Comparison of ENCODE assay signal across 8 mouse cellular contexts in the genomic region with DNA sequence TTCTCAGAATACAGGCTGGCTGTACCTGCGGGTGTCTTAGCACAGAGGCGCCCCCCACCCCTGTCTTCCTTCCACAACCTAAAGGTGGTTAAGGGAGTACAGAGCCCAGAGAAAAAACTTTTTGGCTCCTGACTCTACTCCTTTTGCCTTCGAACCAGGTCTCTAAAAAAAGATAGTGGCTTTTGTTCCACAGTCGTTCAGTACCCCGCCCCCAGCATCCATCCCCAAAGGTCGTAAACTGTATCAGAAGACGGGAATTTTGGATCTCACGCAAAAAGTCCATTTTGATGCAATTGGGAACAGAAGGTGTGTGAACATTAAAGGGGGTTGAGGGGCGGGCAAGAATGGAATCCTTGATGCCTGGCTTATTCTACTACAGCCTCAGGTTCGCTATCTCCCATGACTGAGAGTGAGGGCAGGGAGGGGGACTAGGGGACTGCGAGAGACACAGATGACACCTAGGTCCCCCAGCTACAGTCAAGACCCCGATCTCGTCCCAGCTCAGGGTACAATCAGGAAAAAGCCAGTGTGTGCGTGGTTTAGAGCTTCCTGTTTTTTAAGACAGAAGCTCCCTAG. TPM values are rescaled to one million over a fixed set of nuclear protein-coding genes. Genes with fewer than 3 reads are reported as not detected.
DNase-seq lines count a peak whose midpoint lies in the region; ATAC-seq lines count a peak whose summit lies in the region.

No protein-coding gene starts in this region.

- H3K27ac ChIP-seq in limb, embryonic 11.5 days (replicated peaks; ENCODE audit: low read depth, low read length): peak overlapping the region; percentile 87
- H3K27ac ChIP-seq in neural tube, embryonic 15.5 days (replicated peaks): peak overlapping the region; percentile 100

- peak overlapping the region; percentile 94 for H3K9ac ChIP-seq in limb, embryonic 11.5 days (ENCODE audit: low read length)
- H3K9ac ChIP-seq in neural tube, embryonic 15.5 days (replicated peaks): peak overlapping the region; percentile 87

- H3K4me2 ChIP-seq in limb, embryonic 11.5 days (ENCODE audit: low read depth, severe bottlenecking): peak overlapping the region; percentile 96
- peak overlapping the region; percentile 88 for H3K4me2 ChIP-seq in neural tube, embryonic 15.5 days

- no peak for DNase-seq in cerebellum, adult 9-10 months
- peak; percentile 9 for DNase-seq in right cerebral cortex, postnatal 4 days
- DNase-seq in right cerebral cortex, postnatal 36 days (ENCODE audit: low spot score in 2 of 2): no peak
- DNase-seq in limb, embryonic 11.5 days (ENCODE audit: low spot score): peak; percentile 53
- no peak for DNase-seq in cerebellum, adult 11 months
- no peak for DNase-seq in layer of hippocampus, adult 11-12 months (ENCODE audit: low spot score)

- peak overlapping the region; percentile 78 for H3K4me3 ChIP-seq in limb, embryonic 11.5 days (ENCODE audit: low read depth, low read length)
- H3K4me3 ChIP-seq in neural tube, embryonic 15.5 days (replicated peaks): peak overlapping the region; percentile 86

- peak; percentile 53 for ATAC-seq in cerebellum, adult (ENCODE audit: insufficient number of reproducible peaks, low FRiP score, low TSS enrichment)
- ATAC-seq in limb, embryonic 11.5 days (ENCODE audit: insufficient number of reproducible peaks, low FRiP score, low TSS enrichment, low read depth): peak; percentile 15; the same call in 1 of the 2 replicates
- ATAC-seq in neural tube, embryonic 15.5 days (ENCODE audit: low FRiP score): no peak; the same call in 1 of the 2 replicates

- peaks cover 11% of the 10 kb centered on the region for H3K4me1 ChIP-seq in limb, embryonic 11.5 days (ENCODE audit: control insufficient read depth, insufficient read depth, low read length)
- H3K4me1 ChIP-seq in neural tube, embryonic 15.5 days: peaks cover 16% of the 10 kb centered on the region

- H3K36me3 ChIP-seq in limb, embryonic 11.5 days (ENCODE audit: control insufficient read depth, insufficient read depth, low read length): no peaks in the 10 kb centered on the region
- H3K36me3 ChIP-seq in neural tube, embryonic 15.5 days: no peaks in the 10 kb centered on the region

- H3K9me3 ChIP-seq in limb, embryonic 11.5 days (ENCODE audit: control insufficient read depth, low read length): no peaks in the 10 kb centered on the region
- H3K9me3 ChIP-seq in neural tube, embryonic 15.5 days (replicated peaks): no peaks in the 10 kb centered on the region

- H3K27me3 ChIP-seq in limb, embryonic 11.5 days (ENCODE audit: control insufficient read depth, insufficient read depth, low read length): no peaks in the 10 kb centered on the region
- no peaks in the 10 kb centered on the region for H3K27me3 ChIP-seq in neural tube, embryonic 15.5 days (replicated peaks)

- 2% methylated on average over 14 of the region's 14 CpGs for WGBS in limb, embryonic 11.5 days
- 0% methylated on average over 14 of the region's 14 CpGs for WGBS in neural tube, embryonic 15.5 days

RNA-seq across cellular contexts. Expression of gene Maml3, which starts 3.4 kb away (rescaled TPM):
- 4.3 and 5.1 TPM in 2 replicates for polyA plus RNA-seq in limb, embryonic 11.5 days (2014; fragmentation: Nextera tagmentation; extraction: Ambion mirVana)
- 7.6 and 8.3 TPM in 2 replicates for polyA plus RNA-seq in neural tube, embryonic 15.5 days (2015; fragmentation: Nextera tagmentation; extraction: Ambion mirVana)

Comparison
In these comparisons a context has a peak if more than half of its experiments do, and no peak if none do; other contexts are left out.
1. DNase-seq: peak in right cerebral cortex, postnatal 4 days (single experiment) and limb, embryonic 11.5 days (single experiment); none in cerebellum, adult 9-10 months (single experiment), right cerebral cortex, postnatal 36 days (0 of 2), cerebellum, adult 11 months (single experiment) and layer of hippocampus, adult 11-12 months (single experiment).